Mouse (Mus musculus) ES-E14 (cell line): ENCODE data around the gene Gm136. TPM values are rescaled to one million over a fixed set of nuclear protein-coding genes. Genes with fewer than 3 reads are reported as not detected.

Experiments used
- DNase-seq: peaks from one replicate; pipeline ENCODE4 v3.0.0-alpha.2; 2013; ENCODE audit warnings: low read depth, low spot score
- H3K27ac ChIP-seq: 2 replicates; pipeline ENCODE4 v1.5.1; 2012; ENCODE audit warnings: low read depth, mild to moderate bottlenecking, low read length, moderate library complexity, mixed read lengths; ENCODE audit not compliant: poor library complexity, insufficient read depth, severe bottlenecking
- H3K36me3 ChIP-seq: 2 replicates; pipeline ENCODE4 v1.6.1; 2012; ENCODE audit warnings: mild to moderate bottlenecking, low read length, moderate library complexity, mixed read lengths; ENCODE audit not compliant: control insufficient read depth, poor library complexity, insufficient read depth, severe bottlenecking
- H3K4me1 ChIP-seq, 2 experiments: fragments of 150-350 bp in 1 of 2; sonication (generic) in 1 of 2; 2 replicates each; pipeline ENCODE4 v1.6.1; 2012; ENCODE audit warnings: low read length in 2 of 2, mild to moderate bottlenecking in 1 of 2, mixed read lengths in 1 of 2; ENCODE audit not compliant: control insufficient read depth in 2 of 2, insufficient read depth in 2 of 2, poor library complexity in 1 of 2
- H3K4me3 ChIP-seq, 2 experiments: fragments of 150-350 bp in 1 of 2; sonication (generic) in 1 of 2; 2 replicates each; pipeline ENCODE4 v1.5.1; 2012; ENCODE audit warnings: low read length in 2 of 2, low read depth in 1 of 2, mild to moderate bottlenecking in 1 of 2, mixed read lengths in 1 of 2; ENCODE audit not compliant: insufficient read depth in 1 of 2, poor library complexity in 1 of 2, severe bottlenecking in 1 of 2
- H3K9ac ChIP-seq: 2 replicates; pipeline ENCODE4 v1.6.1; 2012; ENCODE audit warnings: low read depth, mild to moderate bottlenecking, low read length, mixed read lengths; ENCODE audit not compliant: poor library complexity, insufficient read depth, severe bottlenecking
- H3K9me3 ChIP-seq: fragments of 150-350 bp; sonication (generic); 2 replicates; pipeline ENCODE4 v1.6.1; 2012; ENCODE audit warnings: low read depth, mild to moderate bottlenecking, low read length; ENCODE audit not compliant: control insufficient read depth, insufficient read depth
- CHD2 ChIP-seq: IDR thresholded peaks from 2 replicates; pipeline ENCODE4 v1.6.1; 2014; ENCODE audit warnings: mild to moderate bottlenecking, low read depth, low read length, inconsistent platforms
- HCFC1 ChIP-seq: IDR thresholded peaks from 2 replicates; pipeline ENCODE4 v1.6.1; 2012; ENCODE audit warnings: low read length, inconsistent platforms, borderline replicate concordance; ENCODE audit not compliant: insufficient read depth
- MAFK ChIP-seq: IDR thresholded peaks from 2 replicates; pipeline ENCODE4 v1.6.1; 2014; ENCODE audit warnings: mild to moderate bottlenecking, low read depth, low read length, inconsistent platforms; ENCODE audit not compliant: insufficient read depth
- ZC3H11A ChIP-seq: IDR thresholded peaks from 2 replicates; pipeline ENCODE4 v1.6.1; 2012; ENCODE audit warnings: low read depth, mild to moderate bottlenecking, inconsistent platforms, low read length, borderline replicate concordance
- ZNF384 ChIP-seq: IDR thresholded peaks from 2 replicates; pipeline ENCODE4 v1.6.1; 2012; ENCODE audit warnings: low read depth, low read length, inconsistent platforms
- in situ Hi-C, 2 experiments: fragments of 600-800 bp; cut with MboI; formaldehyde crosslinking; loops; one replicate each; pipeline ENCODE4 v1.15.1; 2025; ENCODE audit warnings: low sequenced_read_pairs in 2 of 2, inconsistent platforms in 1 of 2; ENCODE audit not compliant: unreplicated experiment in 2 of 2
- total RNA-seq: library from RNA; depleted of rRNA; stranded (reverse); fragments of 300-350 nt; gene quantifications from 2 replicates; pipeline ENCODE4 v1.2.3, GENCODE M21; 2012

Gene Gm136
- total RNA-seq, 1 experiment, result not detected

GRCm38 (mm10) chr4:34719421-34719820 lies 36.6 kb downstream of the Gm136 start:
- H3K9me3 ChIP-seq, result no peaks in the 10 kb centered on the region
- no peaks in the 10 kb centered on the region; the same call in 1 of the 2 replicates for H3K36me3 ChIP-seq
- H3K27ac ChIP-seq, result no peak overlapping the region
- H3K4me3 ChIP-seq, result no peak overlapping the region
- H3K4me1 ChIP-seq, result peaks cover 0 to 5% of the 10 kb centered on the region in 2 experiments; a peak in 2 of 4 replicates
- in situ Hi-C loops, result no loop called here
- no peak for TF ChIP-seq ZC3H11A
- TF ChIP-seq ZNF384, result no peak
- TF ChIP-seq MAFK, result no peak
- TF ChIP-seq CHD2, result no peak
- TF ChIP-seq HCFC1, result no peak
- H3K9ac ChIP-seq, result no peak overlapping the region
- DNase-seq, result no peak

GRCm38 (mm10) chr4:34715062-34715461 lies 41.0 kb downstream of the Gm136 start:
- Histone ChIP-seq H3K4me1 (no peaks in the 10 kb centered on the region), H3K27ac (no peak overlapping the region), H3K4me3 (no peak overlapping the region), H3K36me3 (no peaks in the 10 kb centered on the region; the same call in 1 of the 2 replicates), H3K9ac (no peak overlapping the region), H3K9me3 (no peaks in the 10 kb centered on the region)
- no peak for DNase-seq
- in situ Hi-C loops, result no loop called here
- no peak for TF ChIP-seq HCFC1
- no peak for TF ChIP-seq CHD2
- no peak for TF ChIP-seq MAFK
- no peak for TF ChIP-seq ZNF384
- TF ChIP-seq ZC3H11A, result no peak

GRCm38 (mm10) chr4:34708127-34708526 lies 47.9 kb downstream of the Gm136 start:
- no peak overlapping the region for H3K4me3 ChIP-seq
- no peaks in the 10 kb centered on the region for H3K4me1 ChIP-seq
- H3K9me3 ChIP-seq, result no peaks in the 10 kb centered on the region
- no peak overlapping the region for H3K9ac ChIP-seq
- in situ Hi-C loops, result no loop called here
- DNase-seq, result no peak
- no peak for TF ChIP-seq MAFK
- no peak for TF ChIP-seq ZNF384
- no peak overlapping the region for H3K27ac ChIP-seq
- H3K36me3 ChIP-seq, result no peaks in the 10 kb centered on the region

- Histone ChIP-seq H3K27ac (no peak overlapping the region), H3K4me3 (no peak overlapping the region), H3K9me3 (no peaks in the 10 kb centered on the region), H3K4me1 (no peaks in the 10 kb centered on the region), H3K9ac (no peak overlapping the region), H3K36me3 (no peaks in the 10 kb centered on the region)
- in situ Hi-C loops, result no loop called here
- TF ChIP-seq CHD2, result no peak
- TF ChIP-seq HCFC1, result no peak
- no peak for TF ChIP-seq MAFK
- no peak for TF ChIP-seq ZNF384
- TF ChIP-seq ZC3H11A, result no peak
- DNase-seq, result no peak
Observed at GRCm38 (mm10) chr4:34707248-34707647, 48.8 kb downstream of the Gm136 start.

- in situ Hi-C loops, result no loop called here
- Histone ChIP-seq H3K4me3 (no peak overlapping the region), H3K9ac (no peak overlapping the region), H3K9me3 (no peaks in the 10 kb centered on the region), H3K27ac (no peak overlapping the region), H3K4me1 (no peaks in the 10 kb centered on the region), H3K36me3 (no peaks in the 10 kb centered on the region)
- TF ChIP-seq ZNF384 (no peak), MAFK (no peak), ZC3H11A (no peak), CHD2 (no peak), HCFC1 (no peak)
- no peak for DNase-seq
Observed at GRCm38 (mm10) chr4:34703029-34703428, 53.0 kb downstream of the Gm136 start.
